Comparison of ENCODE assay signal across 8 mouse cellular contexts in genomic region chr11:98265039-98265438, GRCm38 (mm10).
DNase-seq lines count a peak whose midpoint lies in the region; ATAC-seq and TF ChIP-seq lines count a peak whose summit lies in the region.

No protein-coding gene starts in this region.

- 6% methylated on average over 2 of the region's 2 CpGs for WGBS in kidney, adult 2 months
- WGBS in kidney, embryonic 14.5 days = 3% methylated on average over 2 of the region's 2 CpGs
- WGBS in forebrain, embryonic 16.5 days = 2% methylated on average over 2 of the region's 2 CpGs
- 5% methylated on average over 2 of the region's 2 CpGs for WGBS in stomach, embryonic 15.5 days

- H3K4me2 ChIP-seq in kidney, embryonic 14.5 days (replicated peaks; ENCODE audit: low read depth, low read length) = no peak overlapping the region
- no peak overlapping the region for H3K4me2 ChIP-seq in forebrain, embryonic 16.5 days (ENCODE audit: low read length)
- H3K4me2 ChIP-seq in stomach, embryonic 15.5 days = no peak overlapping the region

- no peaks in the 10 kb centered on the region for H3K9me3 ChIP-seq in kidney, embryonic 14.5 days (ENCODE audit: control insufficient read depth, low read length)
- no peaks in the 10 kb centered on the region for H3K9me3 ChIP-seq in forebrain, embryonic 16.5 days (ENCODE audit: control insufficient read depth, low read length)
- H3K9me3 ChIP-seq in stomach, embryonic 15.5 days = no peaks in the 10 kb centered on the region

- H3K27me3 ChIP-seq in kidney, adult 2 months (replicated peaks; ENCODE audit: control insufficient read depth, insufficient read depth, low read length) = no peaks in the 10 kb centered on the region
- H3K27me3 ChIP-seq in kidney, embryonic 14.5 days (ENCODE audit: control insufficient read depth, insufficient read depth, low read length) = no peaks in the 10 kb centered on the region
- no peaks in the 10 kb centered on the region for H3K27me3 ChIP-seq in forebrain, embryonic 16.5 days (replicated peaks; ENCODE audit: control insufficient read depth, insufficient read depth, low read length)
- no peaks in the 10 kb centered on the region for H3K27me3 ChIP-seq in stomach, embryonic 15.5 days (replicated peaks)

- TF ChIP-seq CTCF in kidney, adult 2 months (conservative IDR thresholded peaks at IDR 0.05; ENCODE audit: insufficient read depth, insufficient read length, low read depth, low read length) = peak; percentile 88

- no peak for ATAC-seq in kidney, embryonic 14.5 days (ENCODE audit: low FRiP score, low TSS enrichment)
- peak; percentile 34; the same call in 1 of the 2 replicates for ATAC-seq in forebrain, embryonic 16.5 days
- ATAC-seq in monocyte, adult 5-6 weeks (replicated peaks; ENCODE audit: insufficient number of reproducible peaks, low FRiP score, low TSS enrichment, poor library complexity, severe bottlenecking) = 0 out of 2 replicates have a peak, but pooled peaks have one; percentile 35
- 0 out of 2 replicates have a peak, but pooled peaks have one; percentile 18 for ATAC-seq in stomach, embryonic 15.5 days (ENCODE audit: insufficient read depth, low FRiP score, low read depth)

- no peak overlapping the region for H3K27ac ChIP-seq in kidney, adult 2 months (ENCODE audit: insufficient read depth, low read depth, low read length)
- no peak overlapping the region for H3K27ac ChIP-seq in kidney, embryonic 14.5 days (ENCODE audit: low read depth, low read length)
- peak overlapping the region; percentile 86 for H3K27ac ChIP-seq in forebrain, embryonic 16.5 days (ENCODE audit: low read length)
- no peak overlapping the region for H3K27ac ChIP-seq in stomach, embryonic 15.5 days

- no peaks in the 10 kb centered on the region for H3K4me1 ChIP-seq in kidney, adult 2 months (ENCODE audit: control insufficient read depth, insufficient read depth, low read length)
- no peaks in the 10 kb centered on the region for H3K4me1 ChIP-seq in kidney, embryonic 14.5 days (ENCODE audit: control insufficient read depth, insufficient read depth, low read length)
- H3K4me1 ChIP-seq in forebrain, embryonic 16.5 days (replicated peaks; ENCODE audit: control insufficient read depth, insufficient read depth, low read length) = peaks cover 33% of the 10 kb centered on the region
- H3K4me1 ChIP-seq in stomach, embryonic 15.5 days = no peaks in the 10 kb centered on the region

- no peak for TF ChIP-seq POLR2A in kidney, adult 2 months (IDR thresholded peaks at IDR 0.05; ENCODE audit: low read depth, low read length)

- peaks cover 23% of the 10 kb centered on the region for H3K36me3 ChIP-seq in kidney, adult 2 months (ENCODE audit: control insufficient read depth, insufficient read depth, low read length)
- H3K36me3 ChIP-seq in kidney, embryonic 14.5 days (ENCODE audit: control insufficient read depth, insufficient read depth, low read length) = peaks cover 50% of the 10 kb centered on the region
- H3K36me3 ChIP-seq in forebrain, embryonic 16.5 days (ENCODE audit: control insufficient read depth, insufficient read depth) = peaks cover 2% of the 10 kb centered on the region; the same call in 1 of the 2 replicates
- H3K36me3 ChIP-seq in stomach, embryonic 15.5 days = peaks cover 42% of the 10 kb centered on the region

- H3K4me3 ChIP-seq in kidney, adult 2 months (ENCODE audit: insufficient read depth, low read depth, low read length) = no peak overlapping the region
- H3K4me3 ChIP-seq in kidney, embryonic 14.5 days (ENCODE audit: low read length) = no peak overlapping the region
- no peak overlapping the region for H3K4me3 ChIP-seq in forebrain, embryonic 16.5 days (replicated peaks; ENCODE audit: low read length)
- H3K4me3 ChIP-seq in stomach, embryonic 15.5 days (replicated peaks) = no peak overlapping the region

- DNase-seq in kidney, adult 2 months = peak; percentile 81
- peak; percentile 83 for DNase-seq in cerebellum, adult 11-12 months
- DNase-seq in heart, postnatal 4 days = peak; percentile 88
- peak; percentile 86 to 92 for DNase-seq in left cerebral cortex, adult 18-20 months (ENCODE audit: low spot score in 2 of 2)

- H3K9ac ChIP-seq in kidney, embryonic 14.5 days (ENCODE audit: low read depth, low read length) = no peak overlapping the region
- H3K9ac ChIP-seq in forebrain, embryonic 16.5 days (replicated peaks; ENCODE audit: low read depth, low read length) = no peak overlapping the region
- H3K9ac ChIP-seq in stomach, embryonic 15.5 days = no peak overlapping the region
